Mouse (Mus musculus): Measurements from ENCODE around the gene Tpst1. TPM values are rescaled to one million over a fixed set of nuclear protein-coding genes. Genes with fewer than 3 reads are reported as not detected.

The Tpst1 gene
- polyA plus RNA-seq, 1 experiment = 3.1 TPM

- 4% methylated on average over 7 of the region's 7 CpGs for WGBS
- no peaks in the 10 kb centered on the region; the same call in none of the 2 replicates for H3K4me1 ChIP-seq (ENCODE audit: control insufficient read depth, insufficient read depth, low read length)
- H3K4me3 ChIP-seq (replicated peaks; ENCODE audit: control insufficient read depth, low read depth, low read length) = no peak overlapping the region
- TF ChIP-seq CTCF (IDR thresholded peaks at IDR 0.05; ENCODE audit: control insufficient read depth, insufficient read depth, low read length) = peak; percentile 90
- TF ChIP-seq POLR2A (IDR thresholded peaks at IDR 0.05; ENCODE audit: borderline replicate concordance, control insufficient read depth, low read depth, low read length) = no peak
- H3K27ac ChIP-seq (ENCODE audit: control insufficient read depth, insufficient read depth, low read depth, low read length, poor library complexity) = no peak overlapping the region
Measured at GRCm38 (mm10) chr5:130163670-130164069, 90.5 kb downstream of the Tpst1 start.

GRCm38 (mm10) chr5:130165213-130165612, 92.1 kb downstream of the Tpst1 start:
- H3K4me3 ChIP-seq (replicated peaks; ENCODE audit: control insufficient read depth, low read depth, low read length) = no peak overlapping the region
- H3K4me1 ChIP-seq (ENCODE audit: control insufficient read depth, insufficient read depth, low read length) = no peaks in the 10 kb centered on the region; the same call in none of the 2 replicates
- no peak overlapping the region for H3K27ac ChIP-seq (ENCODE audit: control insufficient read depth, insufficient read depth, low read depth, low read length, poor library complexity)
- WGBS = 58% methylated on average over 4 of the region's 4 CpGs
- TF ChIP-seq CTCF (IDR thresholded peaks at IDR 0.05; ENCODE audit: control insufficient read depth, insufficient read depth, low read length) (no peak), POLR2A (IDR thresholded peaks at IDR 0.05; ENCODE audit: borderline replicate concordance, control insufficient read depth, low read depth, low read length) (no peak)

- no peak overlapping the region for H3K4me3 ChIP-seq (replicated peaks; ENCODE audit: control insufficient read depth, low read depth, low read length)
- TF ChIP-seq POLR2A (IDR thresholded peaks at IDR 0.05; ENCODE audit: borderline replicate concordance, control insufficient read depth, low read depth, low read length) (no peak), CTCF (IDR thresholded peaks at IDR 0.05; ENCODE audit: control insufficient read depth, insufficient read depth, low read length) (no peak)
- H3K27ac ChIP-seq (ENCODE audit: control insufficient read depth, insufficient read depth, low read depth, low read length, poor library complexity) = no peak overlapping the region
- no peaks in the 10 kb centered on the region; the same call in none of the 2 replicates for H3K4me1 ChIP-seq (ENCODE audit: control insufficient read depth, insufficient read depth, low read length)
- 78% methylated on average over 6 of the region's 6 CpGs for WGBS
Measured at GRCm38 (mm10) chr5:130169109-130169508, 96.0 kb downstream of the Tpst1 start.

GRCm38 (mm10) chr5:130170666-130171422, 97.7 kb downstream of the Tpst1 start:
- TF ChIP-seq POLR2A (IDR thresholded peaks at IDR 0.05; ENCODE audit: borderline replicate concordance, control insufficient read depth, low read depth, low read length) (no peak), CTCF (IDR thresholded peaks at IDR 0.05; ENCODE audit: control insufficient read depth, insufficient read depth, low read length) (no peak)
- Histone ChIP-seq H3K27ac (ENCODE audit: control insufficient read depth, insufficient read depth, low read depth, low read length, poor library complexity) (peak overlapping the region; percentile 99), H3K4me3 (replicated peaks; ENCODE audit: control insufficient read depth, low read depth, low read length) (peak overlapping the region; percentile 79), H3K4me1 (ENCODE audit: control insufficient read depth, insufficient read depth, low read length) (no peaks in the 10 kb centered on the region; the same call in none of the 2 replicates)
- 11% methylated on average over 6 of the region's 6 CpGs for WGBS

GRCm38 (mm10) chr5:130171423-130171954, 98.4 kb downstream of the Tpst1 start, which contains the start of gene Rabgef1:
Gene Rabgef1 (plus strand): TSS chr5:130171798.
- peak within 1 kb of the TSS; percentile 99 for H3K27ac ChIP-seq (ENCODE audit: control insufficient read depth, insufficient read depth, low read depth, low read length, poor library complexity)
- TF ChIP-seq CTCF (IDR thresholded peaks at IDR 0.05; ENCODE audit: control insufficient read depth, insufficient read depth, low read length) = no peak
- peak; percentile 94; the same call in 1 of the 2 replicates for TF ChIP-seq POLR2A (IDR thresholded peaks at IDR 0.05; ENCODE audit: borderline replicate concordance, control insufficient read depth, low read depth, low read length)
- no peaks in the 10 kb centered on the region; the same call in none of the 2 replicates for H3K4me1 ChIP-seq (ENCODE audit: control insufficient read depth, insufficient read depth, low read length)
- WGBS = 1% methylated on average over 62 of the region's 62 CpGs
- H3K4me3 ChIP-seq (replicated peaks; ENCODE audit: control insufficient read depth, low read depth, low read length) = peak within 1 kb of the TSS; percentile 90

- H3K27ac ChIP-seq (ENCODE audit: control insufficient read depth, insufficient read depth, low read depth, low read length, poor library complexity) = peak overlapping the region; percentile 88
- under 1% methylated on average over 46 of the region's 46 CpGs for WGBS
- TF ChIP-seq CTCF (IDR thresholded peaks at IDR 0.05; ENCODE audit: control insufficient read depth, insufficient read depth, low read length) (no peak), POLR2A (IDR thresholded peaks at IDR 0.05; ENCODE audit: borderline replicate concordance, control insufficient read depth, low read depth, low read length) (no peak)
- H3K4me1 ChIP-seq (ENCODE audit: control insufficient read depth, insufficient read depth, low read length) = no peaks in the 10 kb centered on the region; the same call in none of the 2 replicates
- H3K4me3 ChIP-seq (replicated peaks; ENCODE audit: control insufficient read depth, low read depth, low read length) = peak overlapping the region; percentile 90
Measured at GRCm38 (mm10) chr5:130171956-130172601, 99.0 kb downstream of the Tpst1 start.

- TF ChIP-seq POLR2A (IDR thresholded peaks at IDR 0.05; ENCODE audit: borderline replicate concordance, control insufficient read depth, low read depth, low read length) (no peak), CTCF (IDR thresholded peaks at IDR 0.05; ENCODE audit: control insufficient read depth, insufficient read depth, low read length) (no peak)
- peak overlapping the region; percentile 90 for H3K4me3 ChIP-seq (replicated peaks; ENCODE audit: control insufficient read depth, low read depth, low read length)
- no peak overlapping the region for H3K27ac ChIP-seq (ENCODE audit: control insufficient read depth, insufficient read depth, low read depth, low read length, poor library complexity)
- H3K4me1 ChIP-seq (ENCODE audit: control insufficient read depth, insufficient read depth, low read length) = no peaks in the 10 kb centered on the region; the same call in none of the 2 replicates
- 79% methylated on average over 4 of the region's 4 CpGs for WGBS
Measured at GRCm38 (mm10) chr5:130173012-130173411, 99.9 kb downstream of the Tpst1 start.

- 87% methylated on average over 4 of the region's 4 CpGs for WGBS
- peaks cover 1% of the 10 kb centered on the region for H3K4me1 ChIP-seq (ENCODE audit: control insufficient read depth, insufficient read depth, low read length)
- H3K27ac ChIP-seq (ENCODE audit: control insufficient read depth, insufficient read depth, low read depth, low read length, poor library complexity) = no peak overlapping the region
- TF ChIP-seq POLR2A (IDR thresholded peaks at IDR 0.05; ENCODE audit: borderline replicate concordance, control insufficient read depth, low read depth, low read length) (no peak), CTCF (IDR thresholded peaks at IDR 0.05; ENCODE audit: control insufficient read depth, insufficient read depth, low read length) (no peak)
- H3K4me3 ChIP-seq (replicated peaks; ENCODE audit: control insufficient read depth, low read depth, low read length) = no peak overlapping the region
Measured at GRCm38 (mm10) chr5:130177871-130178270, 104.7 kb downstream of the Tpst1 start.
